Mouse (Mus musculus): ENCODE measurements at regions not wholly inside any gene's neighbourhood (a gene's known extent, or its start where the extent isn't known, plus 50 kb on each side); places are given as distances from the start of the nearest gene placed in this dataset.

DNA sequence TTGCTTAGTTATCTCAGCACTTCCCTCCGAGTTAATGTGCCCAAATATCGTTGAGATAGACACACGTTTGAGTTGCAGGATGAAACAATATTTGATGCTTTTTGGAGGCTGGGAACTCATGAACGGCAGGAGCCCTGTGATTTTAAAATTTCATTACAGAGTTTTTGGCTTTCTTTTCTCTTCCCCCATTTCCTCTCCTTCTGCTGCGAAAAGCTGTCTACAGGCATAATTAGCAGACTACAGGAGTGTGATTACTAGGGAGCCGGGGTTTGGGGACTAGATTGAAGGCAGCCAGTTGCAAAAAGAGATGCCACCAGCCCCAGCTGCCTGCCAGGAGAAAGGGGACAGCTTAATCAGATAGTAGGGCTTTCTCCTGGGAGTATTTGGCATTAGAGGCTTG is 274.2 kb upstream of the Mki67 start:
- 59% methylated on average over 6 of the region's 6 CpGs for WGBS (ENCODE audit: insufficient replicate concordance)
- Histone ChIP-seq H3K36me3 (replicated peaks) (no peaks in the 10 kb centered on the region), H3K4me2 (no peak overlapping the region), H3K9ac (no peak overlapping the region), H3K9me3 (replicated peaks) (no peaks in the 10 kb centered on the region), H3K4me3 (replicated peaks) (no peak overlapping the region), H3K27ac (replicated peaks) (no peak overlapping the region), H3K27me3 (no peaks in the 10 kb centered on the region), H3K4me1 (replicated peaks) (no peaks in the 10 kb centered on the region)
- ATAC-seq (ENCODE audit: insufficient read depth): no peak

DNA sequence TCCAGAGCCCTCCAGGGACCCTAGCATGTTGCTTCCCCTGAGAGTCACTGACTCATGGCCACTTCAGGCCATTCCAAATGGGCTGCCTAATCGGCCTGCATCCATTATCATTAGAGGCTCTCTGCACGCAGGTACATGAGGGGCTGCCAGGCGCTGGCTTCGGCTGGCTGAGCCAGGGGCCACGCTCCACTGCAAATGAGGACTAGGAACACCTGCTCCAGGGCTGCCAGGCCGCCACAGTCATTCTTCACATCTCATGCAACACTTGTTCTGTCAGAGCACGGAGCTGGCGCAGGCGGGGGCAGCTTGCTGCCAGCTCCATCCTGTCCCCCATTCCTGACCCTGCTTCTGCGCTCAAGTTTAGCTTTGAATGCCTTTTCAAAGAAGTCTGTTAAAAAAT is 280.7 kb upstream of the Mki67 start:
- no peak overlapping the region for H3K4me2 ChIP-seq
- 65% methylated on average over 10 of the region's 10 CpGs for WGBS (ENCODE audit: insufficient replicate concordance)
- no peaks in the 10 kb centered on the region for H3K36me3 ChIP-seq (replicated peaks)

DNA sequence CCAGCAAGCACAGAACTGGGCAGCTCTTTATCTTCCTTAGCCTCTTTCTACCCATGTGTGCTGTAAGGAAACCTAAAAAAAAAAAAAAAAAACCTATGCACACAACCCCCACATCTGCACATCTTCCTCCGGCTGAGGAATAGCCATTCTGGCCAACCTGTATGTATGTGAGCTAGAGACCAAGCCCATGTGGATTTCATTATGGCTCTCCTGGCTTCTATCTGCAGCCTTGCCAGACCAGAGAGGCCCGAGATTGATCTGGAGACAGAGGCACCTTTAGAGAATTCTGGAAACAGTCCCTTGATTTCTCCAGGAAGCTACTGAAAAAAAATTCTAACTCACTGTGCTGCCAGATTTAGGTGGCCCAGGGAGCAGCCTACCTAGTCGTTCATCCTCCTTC is 281.5 kb upstream of the Mki67 start:
- WGBS (ENCODE audit: insufficient replicate concordance): 50% methylated on average over 3 of the region's 3 CpGs
- no peaks in the 10 kb centered on the region for H3K27me3 ChIP-seq
- H3K4me2 ChIP-seq: no peak overlapping the region
- no peak for ATAC-seq (ENCODE audit: insufficient read depth)
- H3K9me3 ChIP-seq (replicated peaks): no peaks in the 10 kb centered on the region
- no peaks in the 10 kb centered on the region for H3K4me1 ChIP-seq (replicated peaks)
- no peak overlapping the region for H3K27ac ChIP-seq (replicated peaks)
- H3K36me3 ChIP-seq (replicated peaks): no peaks in the 10 kb centered on the region
- H3K4me3 ChIP-seq (replicated peaks): no peak overlapping the region
- H3K9ac ChIP-seq: no peak overlapping the region

More for the DNA sequence above, 280.7 kb upstream of the Mki67 start:
- no peaks in the 10 kb centered on the region for H3K27me3 ChIP-seq
- no peak overlapping the region for H3K27ac ChIP-seq (replicated peaks)
- no peaks in the 10 kb centered on the region for H3K9me3 ChIP-seq (replicated peaks)
- H3K4me1 ChIP-seq (replicated peaks): no peaks in the 10 kb centered on the region
- no peak overlapping the region for H3K9ac ChIP-seq
- ATAC-seq (ENCODE audit: insufficient read depth): no peak
- no peak overlapping the region for H3K4me3 ChIP-seq (replicated peaks)

DNA sequence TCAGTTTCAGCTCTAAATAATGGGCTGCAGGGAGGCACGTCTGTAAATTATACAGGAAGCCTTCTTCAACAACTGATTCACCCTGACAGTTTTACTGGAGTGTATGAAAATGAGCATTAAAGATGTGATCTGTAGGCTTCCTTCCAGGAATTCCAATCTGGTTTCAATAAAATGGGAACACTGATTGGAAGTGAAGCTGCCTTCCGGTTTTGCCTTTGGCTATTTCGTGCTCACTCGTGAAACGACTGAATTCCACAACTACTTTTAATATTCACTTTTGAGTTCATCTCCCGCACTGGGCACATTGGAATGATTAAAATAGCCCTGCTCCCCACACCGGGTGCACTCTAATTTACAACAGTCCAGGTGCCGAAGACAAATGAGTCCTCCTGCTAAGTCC is 286.2 kb upstream of the Mki67 start:
- Histone ChIP-seq H3K4me1 (replicated peaks) (no peaks in the 10 kb centered on the region), H3K27me3 (peaks cover 7% of the 10 kb centered on the region), H3K9ac (no peak overlapping the region), H3K27ac (replicated peaks) (no peak overlapping the region), H3K9me3 (replicated peaks) (no peaks in the 10 kb centered on the region), H3K36me3 (replicated peaks) (no peaks in the 10 kb centered on the region), H3K4me3 (replicated peaks) (no peak overlapping the region), H3K4me2 (no peak overlapping the region)
- ATAC-seq (ENCODE audit: insufficient read depth): no peak
- 66% methylated on average over 8 of the region's 8 CpGs for WGBS (ENCODE audit: insufficient replicate concordance)

DNA sequence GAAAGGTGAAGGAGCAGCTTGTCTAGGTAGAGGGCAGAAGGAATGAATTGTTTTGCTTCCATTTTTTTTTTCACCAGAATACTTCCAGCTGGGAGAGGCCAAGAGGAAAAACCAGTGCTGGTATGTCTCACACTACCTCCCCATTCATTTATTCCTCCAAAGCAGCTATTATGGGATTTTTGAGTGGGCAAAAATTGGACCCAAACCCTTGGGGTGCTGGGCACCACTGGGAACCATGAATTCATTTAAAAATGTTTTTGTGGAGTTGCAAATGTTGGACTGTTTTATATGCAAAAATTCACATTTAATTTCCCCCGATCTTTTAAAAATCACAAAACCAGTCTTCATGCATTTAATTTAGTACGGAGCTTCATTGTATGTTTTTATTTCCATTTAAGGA is 287.1 kb upstream of the Mki67 start:
- Histone ChIP-seq H3K4me3 (replicated peaks) (no peak overlapping the region), H3K9ac (no peak overlapping the region), H3K27me3 (peaks cover 16% of the 10 kb centered on the region), H3K9me3 (replicated peaks) (no peaks in the 10 kb centered on the region), H3K36me3 (replicated peaks) (no peaks in the 10 kb centered on the region), H3K27ac (replicated peaks) (no peak overlapping the region), H3K4me2 (no peak overlapping the region), H3K4me1 (replicated peaks) (no peaks in the 10 kb centered on the region)
- ATAC-seq (ENCODE audit: insufficient read depth): no peak
- WGBS (ENCODE audit: insufficient replicate concordance): 70% methylated on average over 2 of the region's 2 CpGs

DNA sequence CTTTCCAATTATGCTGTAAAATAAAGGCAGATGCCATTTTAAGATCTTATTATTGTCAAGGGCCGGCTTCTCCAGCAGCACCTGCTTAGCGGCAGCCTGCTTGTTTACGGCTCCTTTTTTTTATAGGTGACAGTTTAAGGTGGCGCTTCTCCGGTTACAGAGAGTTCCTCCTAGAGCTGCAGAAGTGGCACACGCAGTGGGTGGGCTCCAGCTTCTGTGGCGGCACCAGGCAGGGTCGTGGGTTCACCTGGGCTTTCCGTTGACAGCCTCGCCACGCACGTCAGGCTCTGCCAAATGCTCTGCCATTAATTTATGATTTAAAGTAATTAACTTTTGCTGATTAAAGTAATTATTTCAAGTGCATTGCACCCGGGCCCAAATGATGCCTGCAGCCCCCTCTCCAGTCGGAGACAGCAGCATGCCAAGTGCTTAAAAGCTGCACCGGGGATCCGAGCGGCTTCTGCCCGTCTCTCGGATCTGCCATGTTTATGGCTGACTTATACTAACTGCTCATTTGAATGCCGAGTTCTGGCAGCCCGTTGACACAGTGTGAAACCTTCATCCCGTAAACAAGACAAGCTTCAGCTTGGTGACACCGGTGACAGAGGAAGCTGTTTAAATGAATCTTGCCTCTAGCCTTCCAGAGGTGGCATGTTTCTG is 291.8 kb upstream of the Mki67 start:
- no peak for ATAC-seq (ENCODE audit: insufficient read depth)
- H3K4me3 ChIP-seq (replicated peaks): no peak overlapping the region
- peaks cover 24% of the 10 kb centered on the region for H3K27me3 ChIP-seq
- no peaks in the 10 kb centered on the region for H3K4me1 ChIP-seq (replicated peaks)
- 28% methylated on average over 23 of the region's 23 CpGs for whole genome bisulfite sequencing (ENCODE audit: insufficient replicate concordance)
- no peak overlapping the region for H3K9ac ChIP-seq
- no peaks in the 10 kb centered on the region for H3K36me3 ChIP-seq (replicated peaks)
- H3K4me2 ChIP-seq: no peak overlapping the region
- no peaks in the 10 kb centered on the region for H3K9me3 ChIP-seq (replicated peaks)
- H3K27ac ChIP-seq (replicated peaks): no peak overlapping the region

DNA sequence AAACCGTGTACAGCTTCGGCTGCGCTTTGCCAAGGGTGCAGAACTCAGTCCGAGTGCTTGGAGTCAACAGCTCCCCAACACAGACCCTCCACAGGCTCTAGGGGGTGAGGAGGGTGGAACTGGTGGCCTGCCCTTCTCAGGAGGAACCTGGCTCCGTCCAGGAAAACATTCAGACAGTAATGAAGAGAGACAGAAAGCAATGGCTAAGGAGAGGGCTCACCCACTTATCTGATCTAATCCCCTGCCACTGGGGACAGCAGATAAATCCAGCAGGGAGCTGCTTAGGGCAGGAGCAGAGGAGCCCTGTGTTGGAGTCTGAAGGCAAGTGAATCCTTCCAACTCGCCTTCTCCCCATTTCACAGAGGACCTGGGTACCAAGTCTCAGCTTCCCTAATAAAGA is 292.3 kb upstream of the Mki67 start:
- no peaks in the 10 kb centered on the region for H3K4me1 ChIP-seq (replicated peaks)
- no peaks in the 10 kb centered on the region for H3K36me3 ChIP-seq (replicated peaks)
- no peak overlapping the region for H3K9ac ChIP-seq
- ATAC-seq (ENCODE audit: insufficient read depth): no peak
- H3K4me3 ChIP-seq (replicated peaks): no peak overlapping the region
- no peak overlapping the region for H3K27ac ChIP-seq (replicated peaks)
- H3K27me3 ChIP-seq: peaks cover 24% of the 10 kb centered on the region
- H3K9me3 ChIP-seq (replicated peaks): no peaks in the 10 kb centered on the region
- no peak overlapping the region for H3K4me2 ChIP-seq
- WGBS (ENCODE audit: insufficient replicate concordance): 28% methylated on average over 6 of the region's 6 CpGs

DNA sequence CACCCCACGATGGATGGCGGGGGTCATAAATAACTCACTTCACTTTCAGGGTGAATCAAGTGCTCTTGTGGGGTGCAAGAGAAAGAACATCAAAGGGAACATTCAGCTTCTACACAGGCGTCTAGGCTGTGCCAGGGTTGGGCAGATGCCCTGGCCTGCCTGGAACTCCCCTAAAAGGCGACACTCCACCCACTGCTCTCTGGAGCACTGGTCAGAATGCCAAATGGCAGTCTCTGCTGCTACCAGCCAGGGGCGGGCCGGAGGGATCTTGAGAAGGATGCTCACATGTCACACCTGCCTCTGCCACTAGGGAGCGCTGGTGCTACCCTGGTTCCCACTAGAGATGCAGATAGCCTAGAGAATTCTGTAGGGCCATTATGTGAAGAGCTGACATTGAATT is 293.9 kb upstream of the Mki67 start:
- H3K9ac ChIP-seq: no peak overlapping the region
- H3K27me3 ChIP-seq: peaks cover 24% of the 10 kb centered on the region
- no peak overlapping the region for H3K4me2 ChIP-seq
- 47% methylated on average over 7 of the region's 7 CpGs for WGBS (ENCODE audit: insufficient replicate concordance)
- no peaks in the 10 kb centered on the region for H3K36me3 ChIP-seq (replicated peaks)
- no peaks in the 10 kb centered on the region for H3K9me3 ChIP-seq (replicated peaks)
- no peaks in the 10 kb centered on the region for H3K4me1 ChIP-seq (replicated peaks)
- no peak overlapping the region for H3K27ac ChIP-seq (replicated peaks)
- H3K4me3 ChIP-seq (replicated peaks): no peak overlapping the region
- ATAC-seq (ENCODE audit: insufficient read depth): no peak

DNA sequence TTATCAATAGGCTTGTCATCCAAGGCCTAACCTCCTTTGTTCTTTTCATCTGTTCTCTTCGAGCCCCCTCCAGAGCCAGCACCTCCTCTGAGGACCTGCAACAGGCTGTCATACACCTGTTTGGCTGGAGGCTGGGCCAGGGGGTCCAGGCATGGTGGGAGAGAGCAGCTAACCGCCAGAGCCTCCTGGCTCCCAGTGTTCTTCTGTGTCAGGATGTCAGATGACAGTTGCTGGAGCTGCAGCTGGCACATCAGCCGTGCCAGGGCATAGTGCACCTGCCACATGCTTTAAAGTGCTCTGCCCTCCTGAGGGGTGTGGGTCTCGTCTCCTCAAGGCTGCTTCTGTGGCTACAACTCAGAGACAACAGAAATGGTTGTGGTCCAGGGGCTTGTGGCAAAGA is 298.5 kb upstream of the Mki67 start:
- no peak overlapping the region for H3K9ac ChIP-seq
- H3K4me1 ChIP-seq (replicated peaks): no peaks in the 10 kb centered on the region
- WGBS (ENCODE audit: insufficient replicate concordance): 30% methylated on average over 4 of the region's 4 CpGs
- no peaks in the 10 kb centered on the region for H3K9me3 ChIP-seq (replicated peaks)
- no peak for ATAC-seq (ENCODE audit: insufficient read depth)
- H3K4me2 ChIP-seq: no peak overlapping the region
- H3K36me3 ChIP-seq (replicated peaks): no peaks in the 10 kb centered on the region
- no peaks in the 10 kb centered on the region for H3K27me3 ChIP-seq
- H3K27ac ChIP-seq (replicated peaks): no peak overlapping the region
- H3K4me3 ChIP-seq (replicated peaks): no peak overlapping the region

DNA sequence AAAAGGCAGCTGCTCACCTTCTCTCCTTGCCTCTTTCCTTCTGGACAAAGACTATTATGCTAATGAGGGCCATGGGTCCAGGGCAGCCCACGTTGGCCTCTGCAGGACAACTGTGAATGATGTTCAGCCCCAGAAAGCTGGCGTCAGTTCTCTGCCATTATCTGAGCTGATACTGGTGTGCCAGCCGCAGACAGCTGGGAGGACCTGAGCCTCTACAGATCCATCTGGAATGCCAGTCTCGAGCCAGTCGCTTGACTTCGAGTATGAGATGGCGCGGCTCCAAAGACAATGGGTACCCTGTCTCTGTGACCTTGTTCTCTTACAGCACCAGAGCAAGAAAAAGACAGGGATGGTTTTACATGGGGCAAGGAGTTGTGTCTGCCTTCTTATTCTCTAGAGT is 300.8 kb upstream of the Mki67 start:
- no peak for ATAC-seq (ENCODE audit: insufficient read depth)
- Histone ChIP-seq H3K9ac (no peak overlapping the region), H3K4me2 (no peak overlapping the region), H3K4me3 (replicated peaks) (no peak overlapping the region), H3K27ac (replicated peaks) (no peak overlapping the region), H3K36me3 (replicated peaks) (no peaks in the 10 kb centered on the region), H3K4me1 (replicated peaks) (no peaks in the 10 kb centered on the region), H3K27me3 (no peaks in the 10 kb centered on the region), H3K9me3 (replicated peaks) (no peaks in the 10 kb centered on the region)
- WGBS (ENCODE audit: insufficient replicate concordance): 72% methylated on average over 8 of the region's 8 CpGs

DNA sequence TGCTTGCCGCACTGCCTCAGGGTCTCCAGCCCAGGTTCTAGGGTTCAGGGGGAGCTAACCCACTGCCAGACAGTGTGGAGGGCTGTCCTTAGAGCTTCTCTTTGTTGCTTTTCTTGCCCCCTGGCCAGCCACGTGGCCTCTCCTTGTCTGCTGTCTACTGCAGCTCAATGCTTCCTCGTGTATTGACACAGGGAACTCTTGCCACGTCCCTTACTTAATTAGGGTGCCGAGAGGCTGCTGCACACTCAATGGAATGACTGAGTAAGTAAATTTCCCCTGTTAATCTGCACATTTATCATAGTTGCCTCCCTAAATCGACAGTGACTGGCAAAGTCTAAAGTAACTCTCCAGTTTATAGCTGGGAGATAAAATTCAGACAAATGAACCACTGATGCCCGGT is 304.4 kb upstream of the Mki67 start:
- no peaks in the 10 kb centered on the region for H3K9me3 ChIP-seq (replicated peaks)
- WGBS (ENCODE audit: insufficient replicate concordance): 61% methylated on average over 7 of the region's 7 CpGs
- H3K27ac ChIP-seq (replicated peaks): no peak overlapping the region
- H3K36me3 ChIP-seq (replicated peaks): no peaks in the 10 kb centered on the region
- no peak overlapping the region for H3K9ac ChIP-seq
- H3K4me2 ChIP-seq: no peak overlapping the region
- no peak for ATAC-seq (ENCODE audit: insufficient read depth)
- H3K4me3 ChIP-seq (replicated peaks): no peak overlapping the region
- H3K27me3 ChIP-seq: no peaks in the 10 kb centered on the region
- no peaks in the 10 kb centered on the region for H3K4me1 ChIP-seq (replicated peaks)

DNA sequence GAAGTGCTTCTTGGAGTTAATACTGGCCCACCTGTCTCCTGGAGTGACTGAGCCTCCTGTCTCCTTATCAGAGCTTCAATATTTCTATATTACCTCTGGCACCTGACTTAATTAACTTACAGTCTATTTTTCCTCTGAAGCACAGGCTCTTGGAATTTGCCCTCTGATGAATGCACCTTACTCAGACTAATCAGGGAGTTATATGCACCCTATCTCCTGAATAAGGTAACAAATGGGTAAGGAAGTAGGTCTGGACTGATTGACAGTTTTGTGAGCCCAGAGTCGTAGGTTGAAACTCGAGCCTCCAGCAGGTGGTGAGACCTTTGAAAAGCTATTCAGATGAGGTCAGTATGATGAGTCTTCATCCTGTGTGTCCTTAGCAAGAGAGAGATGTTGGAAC is 304.9 kb upstream of the Mki67 start:
- Histone ChIP-seq H3K4me1 (replicated peaks) (no peaks in the 10 kb centered on the region), H3K9ac (no peak overlapping the region), H3K9me3 (replicated peaks) (no peaks in the 10 kb centered on the region), H3K4me3 (replicated peaks) (no peak overlapping the region), H3K4me2 (no peak overlapping the region), H3K36me3 (replicated peaks) (no peaks in the 10 kb centered on the region), H3K27ac (replicated peaks) (no peak overlapping the region), H3K27me3 (no peaks in the 10 kb centered on the region)
- ATAC-seq (ENCODE audit: insufficient read depth): no peak
- WGBS (ENCODE audit: insufficient replicate concordance): 42% methylated on average over 2 of the region's 2 CpGs

Measured in liver, embryonic 15.5 days (tissue).